Comparison of ENCODE assay signal across 8 mouse cellular contexts in genomic region chr15:85131275-85132192, GRCm38 (mm10). TPM values are rescaled to one million over a fixed set of nuclear protein-coding genes. Genes with fewer than 3 reads are reported as not detected.
DNase-seq lines count a peak whose midpoint lies in the region; ATAC-seq and TF ChIP-seq lines count a peak whose summit lies in the region.
"Had no signal": no experiment of that assay in that cellular context is flagged by ENCODE, and none has a peak within 500 bp of the region (broad histone marks: within the 10 kb centered on the region; RNA-seq: fewer than 3 reads in every experiment).

Gene Smc1b, minus strand, starts transcription at chr15:85131964.
Gene Ribc2, plus strand, starts transcription at chr15:85132078.

- H3K9me3 ChIP-seq in embryonic facial prominence, embryonic 14.5 days (ENCODE audit: control insufficient read depth, low read length) = no peaks in the 10 kb centered on the region
- no peaks in the 10 kb centered on the region; the same call in 1 of the 2 replicates for H3K9me3 ChIP-seq in heart, embryonic 13.5 days
- H3K9me3 ChIP-seq in kidney, embryonic 16.5 days (ENCODE audit: low read length) = peaks cover 4% of the 10 kb centered on the region; the same call in 1 of the 2 replicates
- no peaks in the 10 kb centered on the region for H3K9me3 ChIP-seq in limb, embryonic 14.5 days (ENCODE audit: control insufficient read depth, low read length)

- peak within 1 kb of the TSS; percentile 56 for H3K4me2 ChIP-seq in embryonic facial prominence, embryonic 14.5 days (ENCODE audit: low read depth, low read length)
- peak within 1 kb of the TSS; percentile 68 for H3K4me2 ChIP-seq in heart, embryonic 13.5 days
- peak within 1 kb of the TSS; percentile 67 for H3K4me2 ChIP-seq in kidney, embryonic 16.5 days (replicated peaks; ENCODE audit: low read depth, low read length)
- peak within 1 kb of the TSS; percentile 62 for H3K4me2 ChIP-seq in limb, embryonic 14.5 days (replicated peaks; ENCODE audit: low read depth, low read length, severe bottlenecking)

- no peaks in the 10 kb centered on the region for H3K36me3 ChIP-seq in embryonic facial prominence, embryonic 14.5 days (ENCODE audit: control insufficient read depth, insufficient read depth, low read length)
- H3K36me3 ChIP-seq in heart, embryonic 13.5 days = no peaks in the 10 kb centered on the region
- no peaks in the 10 kb centered on the region for H3K36me3 ChIP-seq in kidney, embryonic 16.5 days (ENCODE audit: insufficient read depth, low read length)
- H3K36me3 ChIP-seq in limb, embryonic 14.5 days (ENCODE audit: control insufficient read depth, insufficient read depth, low read length) = no peaks in the 10 kb centered on the region

- peak; percentile 28 for DNase-seq in cerebellum, adult 11-12 months
- peak; percentile 95 for DNase-seq in embryonic facial prominence, embryonic 14.5 days (ENCODE audit: low spot score)
- DNase-seq in limb, embryonic 14.5 days (ENCODE audit: low spot score) = peak; percentile 91
- DNase-seq in neural tube, embryonic 10.5 days (ENCODE audit: extremely low spot score, low spot score) = peak; percentile 73
- DNase-seq in testis, postnatal 10 days (ENCODE audit: low spot score) = peak; percentile 88

- H3K4me3 ChIP-seq in embryonic facial prominence, embryonic 14.5 days (ENCODE audit: low read depth, low read length) = peak within 1 kb of the TSS; percentile 33
- peak within 1 kb of the TSS; percentile 39 for H3K4me3 ChIP-seq in heart, embryonic 13.5 days
- peak within 1 kb of the TSS; percentile 42 for H3K4me3 ChIP-seq in kidney, embryonic 16.5 days (ENCODE audit: low read length)
- peak within 1 kb of the TSS; percentile 42 for H3K4me3 ChIP-seq in limb, embryonic 14.5 days (replicated peaks; ENCODE audit: low read length)
- H3K4me3 ChIP-seq: erythroblast, embryonic 14.5 days had no signal

- peaks cover 10% of the 10 kb centered on the region for H3K4me1 ChIP-seq in embryonic facial prominence, embryonic 14.5 days (ENCODE audit: control insufficient read depth, insufficient read depth, low read length)
- peaks cover 14% of the 10 kb centered on the region for H3K4me1 ChIP-seq in heart, embryonic 13.5 days
- H3K4me1 ChIP-seq in kidney, embryonic 16.5 days (ENCODE audit: insufficient read depth, low read length) = peaks cover 4% of the 10 kb centered on the region; the same call in 1 of the 2 replicates
- H3K4me1 ChIP-seq in limb, embryonic 14.5 days (ENCODE audit: control insufficient read depth, insufficient read depth, low read length) = 0 out of 2 replicates have a peak, but pooled peaks cover 3% of the 10 kb centered on the region

- WGBS in embryonic facial prominence, embryonic 14.5 days = 34% methylated on average over 47 of the region's 58 CpGs
- WGBS in heart, embryonic 13.5 days = 28% methylated on average over 56 of the region's 58 CpGs
- 30% methylated on average over 56 of the region's 58 CpGs for WGBS in kidney, embryonic 16.5 days
- WGBS in limb, embryonic 14.5 days = 39% methylated on average over 45 of the region's 58 CpGs

- H3K27me3 ChIP-seq in embryonic facial prominence, embryonic 14.5 days (replicated peaks; ENCODE audit: control insufficient read depth, insufficient read depth, low read length) = no peaks in the 10 kb centered on the region
- peaks cover 33% of the 10 kb centered on the region for H3K27me3 ChIP-seq in heart, embryonic 13.5 days (replicated peaks)
- H3K27me3 ChIP-seq in kidney, embryonic 16.5 days (ENCODE audit: insufficient read depth, low read length) = 0 out of 2 replicates have a peak, but pooled peaks cover 4% of the 10 kb centered on the region
- no peaks in the 10 kb centered on the region for H3K27me3 ChIP-seq in limb, embryonic 14.5 days (ENCODE audit: control insufficient read depth, insufficient read depth, low read length)

- TF ChIP-seq POLR2A in limb, embryonic 14.5 days (IDR thresholded peaks at IDR 0.05; ENCODE audit: borderline replicate concordance, extremely low read depth, insufficient read depth, insufficient read length) = no peak

- ATAC-seq in embryonic facial prominence, embryonic 14.5 days (ENCODE audit: low read depth) = peak; percentile 51; the same call in 1 of the 2 replicates
- no peak for ATAC-seq in heart, embryonic 13.5 days (ENCODE audit: extremely low read depth, insufficient number of reproducible peaks, low FRiP score, low TSS enrichment)
- peak; percentile 49; the same call in 1 of the 2 replicates for ATAC-seq in kidney, embryonic 16.5 days (ENCODE audit: low FRiP score, low TSS enrichment)
- peak; percentile 62; the same call in 1 of the 2 replicates for ATAC-seq in limb, embryonic 14.5 days (ENCODE audit: low FRiP score, low read depth)

- H3K27ac ChIP-seq in embryonic facial prominence, embryonic 14.5 days (replicated peaks; ENCODE audit: low read depth, low read length) = no peak within 1 kb of the TSS; the same call in 1 of the 2 replicates
- no peak within 1 kb of the TSS for H3K27ac ChIP-seq in heart, embryonic 13.5 days (replicated peaks)
- no peak within 1 kb of the TSS for H3K27ac ChIP-seq in kidney, embryonic 16.5 days (ENCODE audit: low read length)
- H3K27ac ChIP-seq in limb, embryonic 14.5 days (replicated peaks; ENCODE audit: low read depth, low read length) = no peak within 1 kb of the TSS

- peak within 1 kb of the TSS; percentile 26; the same call in 1 of the 2 replicates for H3K9ac ChIP-seq in embryonic facial prominence, embryonic 14.5 days (ENCODE audit: low read depth, low read length)
- H3K9ac ChIP-seq in heart, embryonic 13.5 days = peak within 1 kb of the TSS; percentile 68
- H3K9ac ChIP-seq in kidney, embryonic 16.5 days (replicated peaks; ENCODE audit: low read length) = peak within 1 kb of the TSS; percentile 26; the same call in 1 of the 2 replicates
- peak within 1 kb of the TSS; percentile 53 for H3K9ac ChIP-seq in limb, embryonic 14.5 days (ENCODE audit: low read depth, low read length, severe bottlenecking)

RNA-seq across cellular contexts. Expression of gene Smc1b, which starts in this region (rescaled TPM):
- 0.17 and 0.30 TPM in 2 replicates for polyA plus RNA-seq in embryonic facial prominence, embryonic 14.5 days (2014; fragmentation: Nextera tagmentation; extraction: Ambion mirVana)
- polyA plus RNA-seq in heart, embryonic 13.5 days (2015; fragmentation: Nextera tagmentation; extraction: Ambion mirVana) = 0.08 and 0.09 TPM in 2 replicates
- 0.21 and 0.24 TPM in 2 replicates for polyA plus RNA-seq in kidney, embryonic 16.5 days (2015; fragmentation: Nextera tagmentation; extraction: Ambion mirVana)
- polyA plus RNA-seq in limb, embryonic 14.5 days (2012; rRNA removed) = 0.52 and 0.58 TPM in 2 replicates
- 0.23 and 0.72 TPM in 2 replicates for polyA plus RNA-seq in limb, embryonic 14.5 days (2014; fragmentation: Nextera tagmentation; extraction: Ambion mirVana)
- polyA plus RNA-seq: erythroblast, embryonic 14.5 days had no signal

RNA-seq across cellular contexts. Expression of gene Ribc2, which starts in this region (rescaled TPM):
- 0.67 and 0.69 TPM in 2 replicates for polyA plus RNA-seq in embryonic facial prominence, embryonic 14.5 days (2014; fragmentation: Nextera tagmentation; extraction: Ambion mirVana)
- polyA plus RNA-seq in heart, embryonic 13.5 days (2015; fragmentation: Nextera tagmentation; extraction: Ambion mirVana) = 0.11 TPM in 1 of 2 replicates, not detected in the other
- 0.30 and 0.40 TPM in 2 replicates for polyA plus RNA-seq in kidney, embryonic 16.5 days (2015; fragmentation: Nextera tagmentation; extraction: Ambion mirVana)
- polyA plus RNA-seq in limb, embryonic 14.5 days (2012; rRNA removed) = 0.44 and 0.73 TPM in 2 replicates
- polyA plus RNA-seq in limb, embryonic 14.5 days (2014; fragmentation: Nextera tagmentation; extraction: Ambion mirVana) = 0.62 and 0.72 TPM in 2 replicates
- polyA plus RNA-seq: erythroblast, embryonic 14.5 days had no signal

Comparison
In these comparisons a context has a peak if more than half of its experiments do, and no peak if none do; other contexts are left out.
1. Peak in DNase-seq, ATAC-seq, H3K4me3 ChIP-seq, H3K9ac ChIP-seq and H3K4me2 ChIP-seq in embryonic facial prominence, embryonic 14.5 days; RNA of the genes that start here not detected or under 1 TPM.
2. Peak in ATAC-seq, H3K4me3 ChIP-seq, H3K9ac ChIP-seq and H3K4me2 ChIP-seq in kidney, embryonic 16.5 days; RNA of the genes that start here not detected or under 1 TPM.
3. Peak in DNase-seq, ATAC-seq, H3K4me3 ChIP-seq, H3K9ac ChIP-seq and H3K4me2 ChIP-seq in limb, embryonic 14.5 days; RNA of the genes that start here not detected or under 1 TPM.
4. DNase-seq: peak in every context shown above with its lines; median percentile 95 in embryonic facial prominence, embryonic 14.5 days; 91 in limb, embryonic 14.5 days; 88 in testis, postnatal 10 days; 73 in neural tube, embryonic 10.5 days; 28 in cerebellum, adult 11-12 months.